Mouse (Mus musculus): Measurements from ENCODE around the gene Pik3r6. TPM values are rescaled to one million over a fixed set of nuclear protein-coding genes. Genes with fewer than 3 reads are reported as not detected.

Pik3r6 gene
- total RNA-seq, 2 experiments from 2014 or later: 1.5 to 1.7 TPM

Other genes with a start within 250 kb of the Pik3r6 start
- gene Ntn1, start 102.2 kb upstream of the Pik3r6 start, total RNA-seq (2015; ENCODE audit: low replicate concordance): not detected in 2 replicates
- not detected in 2 replicates for gene Ntn1, start 102.2 kb upstream of the Pik3r6 start, total RNA-seq (2017; ENCODE audit: low replicate concordance)
- 3.8 and 6.8 TPM in 2 replicates for gene Pik3r5, start 70.9 kb upstream of the Pik3r6 start, total RNA-seq (2015; ENCODE audit: low replicate concordance)
- 1.9 and 10.0 TPM in 2 replicates for gene Pik3r5, start 70.9 kb upstream of the Pik3r6 start, total RNA-seq (2017; ENCODE audit: low replicate concordance)
- not detected in 2 replicates for gene Mfsd6l, start 53.2 kb downstream of the Pik3r6 start, total RNA-seq (2015; ENCODE audit: low replicate concordance)
- gene Mfsd6l, start 53.2 kb downstream of the Pik3r6 start, total RNA-seq (2017; ENCODE audit: low replicate concordance): not detected in 2 replicates
- not detected in 2 replicates for gene Ccdc42, start 84.0 kb downstream of the Pik3r6 start, total RNA-seq (2015; ENCODE audit: low replicate concordance)
- gene Ccdc42, start 84.0 kb downstream of the Pik3r6 start, total RNA-seq (2017; ENCODE audit: low replicate concordance): not detected in 2 replicates
- gene Myh10, start 188.5 kb downstream of the Pik3r6 start, total RNA-seq (2015; ENCODE audit: low replicate concordance): 89.7 and 97.3 TPM in 2 replicates
- gene Myh10, start 188.5 kb downstream of the Pik3r6 start, total RNA-seq (2017; ENCODE audit: low replicate concordance): 76.2 and 81.0 TPM in 2 replicates